Mouse (Mus musculus): Measurements from ENCODE around the gene Dync1i1.
"Not testable (repeated sequence)": the region's sequence is repeated elsewhere in the genome, so short reads cannot be mapped to it uniquely, and the experiment has no call there.

Gene Dync1i1

DNA sequence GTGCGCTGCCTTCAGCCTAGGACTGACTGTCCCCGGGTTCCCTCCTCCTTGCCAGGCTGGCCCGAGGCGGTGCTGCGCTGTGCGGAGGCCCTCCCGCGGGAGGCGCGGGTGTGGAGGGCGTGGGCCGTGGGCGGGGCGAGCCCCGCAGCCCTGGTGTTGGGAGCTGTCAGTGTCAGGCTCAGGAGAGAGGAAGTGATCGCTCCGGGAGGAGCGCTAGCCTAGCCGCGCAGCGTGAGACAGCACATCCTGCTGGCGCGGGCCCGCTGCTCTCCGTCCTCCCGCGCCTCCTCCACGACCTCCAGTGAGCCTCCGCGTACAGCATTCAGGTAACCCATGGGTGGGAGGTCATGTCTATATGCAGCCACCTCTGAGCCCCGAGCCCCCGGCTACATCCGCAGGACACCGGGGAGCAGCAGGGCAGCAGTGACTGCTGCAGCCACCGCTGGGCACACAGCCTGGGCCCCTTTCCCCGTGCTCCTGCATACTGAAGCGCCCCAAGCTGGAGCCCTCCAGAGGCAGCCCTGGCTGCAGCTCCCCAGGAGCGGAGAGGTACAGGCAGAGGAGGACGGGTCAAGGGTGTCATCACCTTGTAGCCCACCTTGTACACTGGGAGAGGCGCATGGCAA, at the start of gene Dync1i1:
Dync1i1 (plus strand) TSS at position 29 of the 626 bp plus-strand sequence.
- no peak for DNase-seq (ENCODE audit: low spot score)

DNA sequence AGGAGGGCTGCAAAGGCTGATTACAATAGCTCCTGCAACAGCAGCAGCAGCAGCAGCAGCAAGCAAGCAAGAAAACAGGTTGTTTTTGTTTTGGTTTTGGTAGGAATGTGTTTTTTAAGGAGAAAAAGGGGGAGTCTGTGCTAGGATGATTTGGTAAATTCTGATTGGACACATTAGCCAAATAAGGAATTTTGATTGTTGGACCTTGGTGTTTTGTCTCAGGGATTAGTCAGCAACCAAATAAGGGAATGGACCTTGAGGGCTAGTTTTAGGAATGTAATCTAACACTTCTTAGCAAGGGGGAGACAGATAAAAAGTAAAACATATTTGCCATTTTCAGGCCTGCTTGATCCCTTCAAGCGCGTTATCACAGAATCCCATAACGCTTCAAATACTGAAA, 45.7 kb upstream of the Dync1i1 start:
- no peak for DNase-seq (ENCODE audit: low spot score)

DNA sequence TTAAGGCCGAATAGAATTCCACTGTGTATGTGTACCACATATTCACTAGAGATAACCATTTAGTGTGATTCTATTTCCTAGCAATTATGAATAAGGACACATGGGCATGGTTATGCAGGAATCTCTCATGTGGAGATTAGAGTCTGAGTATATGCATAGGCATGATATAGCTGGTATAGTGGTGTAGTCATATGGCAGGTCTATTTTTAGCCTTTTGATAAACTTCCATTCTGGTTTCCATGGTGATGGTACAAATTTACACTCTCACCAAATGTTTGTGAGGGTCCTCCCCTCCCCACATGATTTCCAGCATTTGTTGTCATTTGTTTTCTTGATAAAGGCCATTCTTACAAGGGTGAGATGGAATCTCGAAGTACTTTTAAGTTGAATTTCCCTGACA, 23.6 kb upstream of the Dync1i1 start:
- no peak for DNase-seq (ENCODE audit: low spot score)

DNA sequence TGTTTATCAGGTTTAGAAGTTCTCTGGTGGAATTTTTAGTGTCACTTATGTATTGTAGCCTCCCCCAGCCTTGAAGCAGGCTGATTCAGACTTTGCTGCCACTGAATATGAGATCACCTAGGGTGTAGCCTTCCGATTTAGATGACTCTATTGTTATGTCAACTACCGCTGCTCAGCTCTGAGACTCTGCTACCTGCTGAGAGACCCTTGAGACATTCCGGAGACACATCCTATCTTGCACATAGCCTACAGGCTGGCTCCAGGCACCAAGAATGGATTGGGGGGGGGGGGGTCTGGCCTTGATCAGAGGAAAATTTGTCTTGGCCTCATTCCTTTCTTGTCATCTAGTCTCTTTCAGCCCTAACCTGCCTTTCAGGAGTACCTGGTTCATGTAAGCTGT, 17.5 kb upstream of the Dync1i1 start:
- DNase-seq (ENCODE audit: low spot score) = not testable (repeated sequence)

DNA sequence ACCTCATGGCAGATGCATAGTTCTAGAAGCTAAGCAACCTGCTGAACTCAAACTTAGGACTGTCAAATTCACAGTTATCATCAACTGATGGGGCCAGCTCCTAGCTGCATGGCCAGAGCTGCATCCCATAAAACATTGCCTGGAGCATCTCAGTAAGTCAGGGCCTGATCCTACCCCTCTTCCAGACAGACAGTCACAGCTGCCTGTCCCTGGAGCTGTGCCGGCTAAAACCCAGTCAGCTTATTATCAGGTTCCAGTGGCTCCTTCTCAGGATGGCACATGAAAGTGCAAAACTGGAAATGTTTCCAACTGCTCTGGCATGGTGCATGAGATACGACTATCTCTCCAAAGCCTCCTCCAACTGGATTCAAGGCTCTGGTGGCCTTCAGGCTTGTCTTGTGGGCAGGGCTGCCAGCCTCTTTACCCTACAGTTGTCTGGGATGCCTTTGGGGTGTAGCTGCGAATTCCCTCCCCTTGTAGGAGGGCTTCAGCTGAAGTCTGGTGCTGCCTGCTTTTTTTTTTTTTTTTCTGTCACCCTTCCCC, 15.3 kb upstream of the Dync1i1 start:
- no peak for DNase-seq (ENCODE audit: low spot score)

DNA sequence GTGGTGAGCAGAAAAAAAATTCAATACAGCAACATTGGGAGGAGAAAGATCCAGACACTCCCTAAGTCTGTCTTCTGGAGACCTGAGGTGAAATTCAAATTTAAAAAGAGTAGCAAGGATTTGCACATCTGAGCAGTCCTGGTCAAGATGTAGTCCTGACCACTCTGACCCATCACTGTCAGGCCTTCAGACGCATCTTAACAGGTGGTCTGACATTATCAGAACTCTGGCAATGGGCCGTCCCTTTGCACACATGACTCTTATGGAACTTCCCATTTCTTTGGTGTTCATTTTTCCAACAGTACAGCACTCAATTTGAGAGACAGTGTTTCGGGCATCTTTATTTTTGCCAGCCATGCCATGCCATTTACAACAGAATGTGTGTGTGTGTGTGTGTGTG, 12.8 kb upstream of the Dync1i1 start:
- DNase-seq (ENCODE audit: low spot score) = no peak

DNA sequence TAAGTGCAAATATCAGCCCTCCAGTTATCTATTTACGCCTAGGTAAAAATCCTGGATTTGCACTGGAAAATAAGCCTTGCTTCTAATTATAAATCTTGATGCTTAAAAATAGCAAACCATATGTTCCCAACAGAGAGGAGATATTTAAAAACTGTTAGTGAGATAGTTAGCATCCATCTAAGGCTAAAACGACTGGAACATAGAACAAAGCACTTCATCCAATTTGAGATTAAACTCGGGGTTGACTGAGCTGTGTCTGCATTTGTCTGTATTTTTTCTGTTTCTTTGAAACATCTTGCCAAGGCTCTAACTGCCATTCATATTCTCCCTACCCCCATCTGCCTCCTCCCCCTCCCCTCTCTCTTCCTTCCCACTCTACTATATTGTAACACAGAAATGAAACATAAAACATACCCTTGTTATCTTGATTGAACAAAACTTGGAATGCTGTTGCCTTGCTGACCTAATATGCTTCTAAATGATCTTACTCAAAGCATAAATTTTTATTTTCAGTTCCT, 10.3 kb upstream of the Dync1i1 start:
- no peak for DNase-seq (ENCODE audit: low spot score)

DNA sequence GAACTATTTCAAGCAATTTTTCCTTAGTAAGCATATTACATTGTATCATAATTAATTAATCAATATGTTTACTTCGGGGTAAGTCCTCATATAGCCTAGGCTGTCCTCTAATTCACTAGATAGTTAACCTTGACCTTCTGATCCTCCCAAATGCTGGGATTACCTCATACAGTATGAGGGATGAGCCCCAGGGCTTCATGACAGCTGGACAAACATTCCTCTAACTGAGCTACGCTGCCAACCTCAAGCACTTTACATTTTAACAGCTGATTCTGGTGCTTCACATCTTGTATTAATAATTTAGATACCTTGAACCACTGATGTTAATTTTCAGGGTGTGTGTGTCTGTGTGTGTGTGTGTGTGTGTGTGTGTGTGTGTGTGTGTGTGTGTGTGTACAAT, 6.5 kb upstream of the Dync1i1 start:
- DNase-seq (ENCODE audit: low spot score) = no peak

DNA sequence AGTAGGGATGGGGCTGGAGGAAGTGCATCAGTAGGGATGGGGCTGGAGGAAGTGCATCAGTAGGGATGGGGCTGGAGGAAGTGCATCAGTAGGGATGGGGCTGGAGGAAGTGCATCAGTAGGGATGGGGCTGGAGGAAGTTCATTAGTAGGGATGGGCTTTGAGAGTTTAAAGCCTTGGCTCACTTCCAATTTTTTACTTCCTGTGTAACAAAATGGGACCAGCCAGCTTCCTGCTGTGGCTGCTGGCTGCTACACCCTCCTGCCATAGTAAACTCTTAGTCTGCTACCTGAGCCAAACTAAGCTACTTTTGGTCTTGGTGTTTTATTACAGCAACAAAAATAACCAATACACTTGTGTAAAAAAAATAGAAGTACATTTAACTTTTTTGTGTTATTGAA, 4.7 kb upstream of the Dync1i1 start:
- DNase-seq (ENCODE audit: low spot score) = not testable (repeated sequence)

DNA sequence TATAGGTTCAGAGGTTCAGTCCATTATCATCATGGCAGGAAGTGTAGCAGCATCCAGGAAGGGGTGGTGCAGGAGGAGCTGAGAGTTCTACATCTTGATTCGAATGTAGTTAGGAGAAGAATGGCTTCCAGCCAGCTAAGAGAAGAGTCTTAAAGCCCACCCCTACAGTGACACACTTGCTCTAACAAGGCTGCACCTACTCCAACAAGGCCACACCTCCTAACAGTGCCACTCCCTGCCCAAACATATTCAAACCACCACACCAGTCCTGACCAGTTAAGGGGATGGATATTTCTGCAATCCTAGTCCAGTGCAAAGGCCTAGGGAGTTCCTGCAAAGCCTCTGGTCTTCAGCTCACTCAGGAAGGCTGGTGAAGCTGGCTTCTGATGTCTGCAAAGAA, 1.5 kb upstream of the Dync1i1 start:
- DNase-seq (ENCODE audit: low spot score) = no peak

DNA sequence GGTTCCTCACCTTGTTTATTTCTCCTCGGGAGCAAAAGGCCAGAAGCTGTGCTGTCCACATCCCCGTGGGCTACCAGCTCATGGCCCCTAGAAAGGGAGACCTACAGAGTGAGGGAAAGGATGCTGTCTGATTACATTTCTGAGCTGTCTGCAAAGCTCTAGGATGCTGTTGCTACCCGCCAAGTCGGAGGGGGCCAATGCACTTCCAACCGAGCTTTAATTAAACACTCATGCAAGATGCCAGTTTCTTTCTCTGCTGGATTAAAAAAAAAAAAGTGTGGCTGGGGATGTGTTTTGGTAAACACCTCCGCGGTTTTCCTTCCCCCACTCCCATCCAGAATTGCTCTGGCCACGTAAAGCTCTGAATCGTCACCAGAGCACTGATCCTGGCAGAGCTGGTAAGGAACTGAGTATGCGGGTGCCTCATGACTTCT, 815 bp downstream of the Dync1i1 start:
- no peak for DNase-seq (ENCODE audit: low spot score)

DNA sequence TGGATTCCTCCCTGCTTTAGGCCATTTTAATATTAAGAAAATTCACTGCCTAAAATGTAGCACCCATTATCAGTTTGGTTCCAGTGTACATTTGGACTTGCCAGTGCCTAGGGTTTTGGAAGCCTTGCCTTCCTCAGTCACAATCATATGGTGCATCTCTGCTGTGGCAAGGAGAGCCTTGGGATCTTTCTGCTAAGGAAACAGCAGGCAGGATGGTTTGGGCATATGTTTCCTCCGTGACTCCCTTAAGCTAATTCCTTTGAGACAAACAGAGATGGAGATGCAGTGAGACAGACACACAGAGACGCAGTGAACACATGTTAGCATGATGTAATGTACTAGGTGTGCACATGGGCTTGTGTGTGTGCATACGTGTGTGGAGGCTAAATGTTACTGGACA, 7.8 kb downstream of the Dync1i1 start:
- DNase-seq (ENCODE audit: low spot score) = no peak

DNA sequence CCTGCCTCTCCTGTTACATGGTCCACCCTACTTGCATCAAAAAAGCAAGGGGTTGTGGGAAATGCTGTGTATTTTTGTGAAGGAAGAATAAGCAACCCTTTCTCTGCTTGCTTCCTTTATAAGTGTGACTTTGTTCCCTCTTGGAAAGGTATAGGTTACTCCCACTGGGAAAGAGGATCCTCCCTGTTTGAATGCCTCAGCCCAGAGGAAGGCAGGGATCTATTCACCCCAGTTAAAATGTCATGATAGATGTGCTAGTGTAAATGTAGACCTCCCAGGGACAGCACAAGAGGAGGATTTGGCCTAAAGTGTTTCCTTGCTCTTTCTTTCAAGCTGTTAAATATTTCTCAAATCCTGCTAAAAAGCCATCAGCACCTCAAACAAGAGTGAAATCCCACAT, 9.0 kb downstream of the Dync1i1 start:
- no peak for DNase-seq (ENCODE audit: low spot score)

DNA sequence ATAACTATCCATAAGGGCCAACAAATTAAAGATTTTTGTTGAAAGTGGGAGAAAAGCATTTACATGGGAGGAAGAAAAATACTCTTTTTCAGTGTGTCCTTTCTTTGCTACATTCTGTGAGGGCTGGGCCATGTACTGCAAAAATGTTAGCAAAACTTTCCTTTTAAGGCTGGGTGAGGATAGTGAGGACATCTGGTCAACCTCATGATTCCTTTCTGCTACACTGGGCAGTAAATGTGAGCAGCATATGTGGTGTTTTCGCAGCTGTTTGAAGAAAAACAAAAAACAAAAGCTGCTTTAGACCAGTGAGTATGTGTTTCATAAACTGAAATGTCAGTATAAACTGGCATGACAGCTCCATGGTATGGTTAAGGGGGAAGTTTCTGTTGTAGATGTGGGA, 9.4 kb downstream of the Dync1i1 start:
- no peak for DNase-seq (ENCODE audit: low spot score)

DNA sequence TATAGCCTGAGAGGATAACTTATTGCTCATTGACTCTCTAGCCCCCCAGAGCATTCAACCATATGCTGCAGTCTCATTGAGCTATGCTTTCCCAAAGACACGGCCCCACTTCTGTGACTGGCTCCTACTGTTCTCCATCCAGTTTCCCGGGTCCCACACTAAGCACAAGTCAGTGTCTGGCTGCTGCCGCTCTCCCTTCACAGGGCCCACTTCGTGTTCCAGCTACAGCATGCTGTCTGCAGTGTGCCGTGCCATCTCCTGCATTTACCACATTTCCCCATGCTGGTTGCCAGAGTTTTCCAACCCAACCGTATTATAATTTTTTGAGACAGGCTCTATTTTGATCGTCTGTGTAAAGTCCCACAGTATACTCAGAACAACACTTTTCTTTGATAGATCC, 14.3 kb downstream of the Dync1i1 start:
- no peak for DNase-seq (ENCODE audit: low spot score)

DNA sequence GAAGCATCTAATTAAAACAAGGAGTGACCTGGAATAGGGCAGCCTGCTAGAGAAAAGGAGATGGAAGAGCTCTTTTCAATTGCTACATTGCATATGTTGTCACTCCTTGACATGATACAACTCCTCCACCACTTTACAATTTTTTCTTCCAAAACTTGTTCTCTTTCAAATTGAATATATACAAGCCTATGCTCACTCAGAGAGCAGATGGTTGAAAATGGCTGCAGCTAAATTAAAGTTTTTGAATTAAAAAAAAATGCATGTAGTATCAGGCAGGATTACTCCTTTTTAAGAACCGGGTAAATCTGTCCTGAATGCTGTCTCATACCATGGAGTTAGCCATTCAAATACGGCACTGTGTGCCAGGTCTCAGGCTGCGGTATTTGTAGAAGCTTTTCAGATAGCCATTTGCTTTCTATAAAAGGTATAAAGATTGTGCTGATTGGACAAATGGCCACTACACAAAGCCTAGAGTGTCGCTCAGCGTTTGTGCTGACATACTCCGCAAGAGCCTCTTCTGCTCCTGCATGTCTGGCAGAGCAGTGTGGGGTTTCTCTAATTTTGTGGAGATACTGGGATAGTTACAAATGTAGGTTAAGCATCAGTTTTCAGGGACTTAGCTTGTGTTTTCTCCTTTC, 16.1 kb downstream of the Dync1i1 start:
- DNase-seq (ENCODE audit: low spot score) = no peak

DNA sequence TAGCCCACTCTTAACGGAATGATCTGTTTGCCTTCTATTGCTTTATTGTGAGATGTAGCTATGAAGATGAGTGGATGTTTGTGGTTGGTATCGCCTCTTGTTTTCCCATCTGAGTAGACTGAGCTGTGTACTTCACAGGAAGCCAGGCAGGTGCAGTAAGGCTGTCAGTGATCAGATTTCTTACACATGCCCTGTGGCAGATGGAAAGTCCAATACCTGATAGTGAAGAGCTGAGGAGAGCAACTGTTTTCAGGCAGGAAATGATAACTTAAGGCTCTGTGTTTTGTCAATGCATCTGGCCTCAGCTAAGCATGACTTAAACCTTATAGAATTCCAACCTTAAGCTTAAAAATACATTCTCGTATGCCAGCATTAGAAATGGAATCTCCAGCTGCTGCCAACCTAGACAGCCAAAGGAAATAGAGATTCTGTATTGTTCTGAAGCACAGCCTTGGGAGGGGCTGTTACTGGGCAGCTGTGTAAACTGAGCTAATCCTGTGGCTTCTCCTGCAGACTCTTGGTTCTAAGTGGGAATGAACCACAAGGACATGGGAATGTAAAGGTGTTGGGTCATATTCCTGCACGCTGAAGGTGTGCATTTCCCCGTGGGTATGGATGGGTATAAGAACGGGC, 24.8 kb downstream of the Dync1i1 start:
- DNase-seq (ENCODE audit: low spot score) = no peak

DNA sequence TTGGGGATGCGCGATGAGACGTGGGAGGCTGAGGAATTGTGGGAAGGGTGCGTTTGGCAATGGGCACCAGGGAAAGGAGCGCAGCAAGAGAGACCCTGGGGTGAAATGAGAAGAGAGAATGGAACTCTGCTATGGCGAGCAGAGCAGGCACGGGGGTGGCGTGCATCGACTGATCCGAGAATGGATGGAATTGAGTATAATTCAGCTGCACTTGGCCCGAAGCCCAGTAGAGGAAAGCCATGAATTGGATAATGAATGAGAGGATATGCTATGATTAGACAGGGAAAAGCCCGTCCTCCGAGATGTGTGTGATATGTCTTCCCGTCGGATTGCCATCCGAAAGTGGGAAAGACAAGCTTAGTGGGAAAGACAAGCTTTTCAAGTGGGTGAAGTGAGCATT, 26.7 kb downstream of the Dync1i1 start:
- no peak for DNase-seq (ENCODE audit: low spot score)

DNA sequence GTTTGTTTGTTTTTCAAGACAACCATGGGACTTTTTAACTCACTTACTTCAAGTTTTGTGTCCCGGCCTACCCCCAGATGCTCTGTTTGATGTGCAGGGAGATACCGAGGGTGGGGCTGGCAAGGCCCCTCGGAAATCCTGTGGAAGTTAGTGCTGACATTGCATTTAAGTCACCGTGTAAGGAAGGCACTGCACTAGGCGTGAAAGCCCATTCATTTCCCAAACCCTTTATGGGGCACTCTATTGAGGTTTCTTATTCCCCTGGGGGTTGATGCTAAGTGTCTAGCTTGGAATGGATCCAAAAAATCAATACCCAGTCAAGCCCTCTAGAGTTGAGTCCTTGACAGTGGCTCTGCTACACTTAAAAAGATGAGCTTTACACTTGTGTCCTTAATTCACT, 27.2 kb downstream of the Dync1i1 start:
- DNase-seq (ENCODE audit: low spot score) = no peak

DNA sequence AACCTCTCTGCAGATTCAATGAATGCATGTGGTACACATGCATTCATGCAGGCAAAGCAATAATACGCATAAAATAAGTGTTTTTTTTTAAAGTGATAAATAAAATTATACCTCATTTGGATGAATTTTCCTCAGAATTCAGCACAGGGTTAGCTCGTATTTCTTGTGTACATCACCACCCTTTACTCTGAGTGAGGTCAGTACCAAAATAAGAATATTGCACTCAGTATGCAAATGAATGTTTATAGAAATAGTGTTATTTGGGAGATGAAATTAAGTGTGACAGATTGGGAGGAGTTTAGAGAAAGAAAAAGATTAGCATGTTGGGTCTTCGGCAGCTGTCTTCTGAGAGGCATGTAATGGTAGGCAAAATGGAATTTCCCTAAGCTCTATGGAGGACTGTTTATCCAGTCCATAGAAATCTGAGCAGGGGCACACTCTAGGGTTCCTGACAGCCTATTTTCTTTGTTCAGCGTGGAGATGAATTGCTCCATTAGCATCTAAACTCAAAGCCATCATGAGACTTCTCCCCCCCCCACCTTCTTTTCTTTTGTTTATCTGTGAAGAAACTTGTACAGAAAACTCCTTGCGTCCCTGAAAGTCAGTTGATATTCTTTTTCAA, 31.2 kb downstream of the Dync1i1 start:
- no peak for DNase-seq (ENCODE audit: low spot score)

DNA sequence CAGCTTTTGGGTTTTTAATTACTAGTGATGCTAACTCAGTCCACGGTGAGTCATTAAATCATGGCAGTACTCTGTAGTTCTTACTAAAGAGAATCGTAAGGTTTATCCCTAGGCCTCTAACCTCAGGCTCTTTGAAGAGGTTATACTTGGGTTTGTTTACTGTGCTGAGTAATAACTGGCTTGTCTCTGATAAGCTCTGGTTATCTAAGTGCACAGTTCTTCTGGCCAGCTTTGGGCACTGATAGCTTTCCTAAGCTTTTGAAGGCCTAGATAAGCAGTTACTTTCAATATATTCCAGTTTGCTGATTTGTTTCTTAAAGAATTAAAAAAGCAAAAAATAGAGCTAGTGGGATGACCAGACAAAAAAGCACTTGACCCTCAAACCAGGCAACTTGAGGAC, 37.5 kb downstream of the Dync1i1 start:
- no peak for DNase-seq (ENCODE audit: low spot score)

DNA sequence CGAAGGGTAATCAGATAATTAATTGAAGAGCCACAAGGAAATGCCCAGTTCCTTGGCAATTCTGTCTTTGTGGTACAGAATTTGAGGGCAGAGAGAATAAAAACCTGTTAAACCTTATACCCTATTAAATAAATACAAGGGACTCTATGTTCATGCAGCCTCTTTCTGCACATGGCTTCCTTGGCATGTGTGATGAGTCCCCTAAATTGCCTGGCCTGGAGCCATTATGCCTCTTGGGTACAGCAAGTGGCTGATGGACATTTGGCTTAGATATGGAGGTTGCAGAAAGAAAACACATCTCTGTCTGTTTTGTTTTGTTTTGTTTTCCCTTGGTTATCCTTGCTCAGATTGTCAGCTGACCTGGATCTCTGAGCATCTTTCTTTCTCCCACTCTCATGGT, 43.1 kb downstream of the Dync1i1 start:
- no peak for DNase-seq (ENCODE audit: low spot score)

DNA sequence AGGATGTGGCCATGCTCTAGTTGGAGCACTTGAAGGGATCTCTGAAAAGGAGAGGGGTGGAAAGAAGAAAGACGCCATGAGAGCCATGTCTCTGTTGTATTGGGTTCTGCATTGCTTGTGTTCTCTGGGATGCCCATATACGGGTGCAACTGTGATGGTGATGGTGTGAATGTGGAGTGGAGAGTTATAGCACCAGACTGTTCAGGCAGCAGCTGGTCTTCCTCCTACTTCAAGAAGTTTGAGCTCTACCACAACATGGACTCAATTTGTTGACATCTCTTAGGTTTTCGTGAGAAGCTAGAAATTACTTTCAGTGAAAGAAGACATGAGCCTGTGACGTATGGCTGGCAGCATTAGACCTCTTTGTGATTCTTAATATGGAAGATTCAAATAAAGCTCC, 44.8 kb downstream of the Dync1i1 start:
- DNase-seq (ENCODE audit: low spot score) = no peak
